Mouse (Mus musculus): ENCODE data around the gene Dpp4.

The Dpp4 gene

DNA sequence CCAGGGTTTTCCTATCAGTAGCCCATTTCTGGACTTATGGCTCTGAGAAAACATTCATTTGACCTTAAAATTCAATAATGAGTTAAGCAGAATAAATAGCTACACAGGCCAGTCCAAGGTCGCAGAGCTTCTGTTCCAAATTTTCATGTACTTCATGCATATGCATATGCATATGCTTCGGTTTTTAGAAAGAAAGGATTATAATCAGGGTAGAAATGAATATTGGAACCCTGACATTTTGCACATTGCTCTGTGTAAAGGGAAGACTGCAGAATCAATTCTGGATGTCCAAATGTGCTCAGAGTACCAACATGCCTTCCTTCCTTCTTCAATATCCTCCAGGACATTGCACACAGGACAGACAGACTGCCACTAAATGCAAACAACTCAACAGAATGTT is 104.6 kb downstream of the Dpp4 start:
- DNase-seq (ENCODE audit: low read depth, low spot score): no peak

DNA sequence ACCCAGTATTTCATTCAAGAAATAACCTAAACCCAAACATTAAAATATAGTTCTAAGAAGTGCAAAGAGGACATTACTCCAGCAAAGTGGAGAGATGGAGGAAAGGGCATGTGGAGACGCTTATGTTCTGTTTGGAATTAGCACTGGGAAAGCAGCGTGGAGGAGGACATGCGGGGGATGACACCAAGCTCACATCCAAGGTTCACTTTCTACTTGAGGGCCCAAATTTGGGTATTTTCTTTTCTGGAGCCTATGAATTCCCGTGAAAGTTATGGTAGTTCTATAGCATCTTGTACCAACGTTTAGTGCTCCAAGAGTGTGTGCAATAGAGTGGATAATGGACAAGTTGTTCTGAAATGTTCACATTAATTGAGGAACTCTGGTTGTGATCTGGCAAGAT is 105.1 kb downstream of the Dpp4 start:
- no peak for DNase-seq (ENCODE audit: low read depth, low spot score)

GRCm38 (mm10) chr2:62301716-62302115 is 110.3 kb downstream of the Dpp4 start:
- no peak for DNase-seq (ENCODE audit: low read depth, low spot score)

DNA sequence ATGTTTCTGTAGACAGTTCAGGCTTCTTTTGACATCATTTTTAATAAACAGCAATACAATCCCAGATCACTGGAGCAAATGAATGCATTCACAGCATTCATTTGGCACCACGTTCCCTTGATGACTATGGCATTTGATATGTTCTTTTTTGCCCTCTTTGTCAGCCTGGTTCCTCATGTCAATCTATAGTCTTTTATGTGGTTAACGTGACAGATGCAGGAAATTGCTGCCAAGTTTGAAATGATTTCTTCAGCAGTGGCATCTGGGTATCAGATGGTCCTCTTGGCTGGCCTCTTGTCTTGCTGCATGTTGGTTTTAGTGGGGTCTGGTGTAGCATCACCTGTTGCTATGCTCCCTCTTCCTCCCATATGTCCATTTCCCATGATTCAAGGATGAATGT is 118.2 kb downstream of the Dpp4 start:
- no peak for DNase-seq (ENCODE audit: low read depth, low spot score)

DNA sequence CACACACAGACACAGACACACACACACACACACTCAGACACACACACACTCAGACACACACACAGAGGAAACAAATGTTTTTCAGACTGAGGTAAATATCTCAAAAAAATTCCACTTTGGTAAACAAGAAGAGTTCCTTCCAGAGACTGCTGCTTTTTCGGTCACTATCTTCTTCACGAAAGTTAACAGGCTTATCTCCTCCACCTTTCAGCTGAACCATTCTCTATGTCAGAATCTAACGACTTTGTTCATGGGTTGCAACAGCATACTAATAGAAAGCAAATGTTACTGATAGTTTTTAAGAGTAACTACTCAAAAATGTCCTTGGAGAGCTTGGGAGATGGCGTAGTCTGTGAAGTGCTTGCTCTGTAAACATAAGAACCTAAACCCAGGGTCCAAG is 124.5 kb downstream of the Dpp4 start:
- no peak for DNase-seq (ENCODE audit: low read depth, low spot score)

DNA sequence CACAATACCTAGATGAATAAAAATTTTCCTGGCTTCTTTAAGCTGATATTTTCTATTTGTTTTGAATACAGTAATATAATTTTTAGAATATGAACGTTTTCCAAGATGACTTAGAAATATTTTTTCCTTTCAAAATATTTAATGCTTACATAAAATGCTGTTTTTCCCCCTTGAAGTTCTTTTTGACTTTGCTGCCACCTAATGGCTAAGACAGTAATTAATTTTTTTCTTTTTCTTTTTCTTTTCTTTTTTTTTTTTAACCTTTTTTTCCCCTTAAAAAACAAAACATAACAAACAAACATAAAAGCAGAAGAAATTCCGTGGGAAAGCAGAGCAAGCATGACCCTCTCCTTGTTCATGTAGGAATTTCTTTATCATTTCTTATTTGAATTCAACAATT is 126.2 kb downstream of the Dpp4 start:
- peak; percentile 10 for DNase-seq (ENCODE audit: low read depth, low spot score)

- DNase-seq (ENCODE audit: low read depth, low spot score): no peak
Measured at GRCm38 (mm10) chr2:62285026-62285425, 127.0 kb downstream of the Dpp4 start.

Measured in A20 (cell line).